Mouse (Mus musculus) monocyte, adult 5-6 weeks (primary cell): Measurements from ENCODE around the gene H2-DMa. TPM values are rescaled to one million over a fixed set of nuclear protein-coding genes. Genes with fewer than 3 reads are reported as not detected.

Experiments
- ATAC-seq: fragments of 153-309, 156-312 bp; replicated peaks from 2 replicates; pipeline ENCODE4 v1.8.0; 2017; ENCODE audit warnings: mild to moderate bottlenecking; ENCODE audit not compliant: low TSS enrichment, insufficient number of reproducible peaks, severe bottlenecking, poor library complexity, low FRiP score
- total RNA-seq: library from RNA; stranded (forward); fragments of 200-1000, 200-491, 200-594 nt; gene quantifications from 3 replicates; pipeline ENCODE4 v1.2.3, GENCODE M21; 2017

H2-DMa gene
- total RNA-seq, 1 experiment from 2014 or later = 84.5 TPM

DNA sequence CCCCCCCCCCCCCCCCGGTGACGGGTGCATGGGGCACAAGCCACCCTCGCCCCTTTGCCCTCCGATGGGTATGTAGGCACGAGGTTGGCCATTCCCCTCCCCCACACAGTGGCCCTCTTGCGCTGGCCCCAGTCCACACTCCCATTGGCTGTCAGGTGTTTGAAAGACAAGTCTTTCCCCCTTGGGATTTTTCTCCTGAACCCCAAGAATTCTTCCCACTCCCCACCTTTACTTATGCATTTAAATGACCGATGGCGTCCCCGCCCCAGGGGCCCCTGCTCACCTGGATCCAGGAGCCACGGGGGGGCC is 2.5 kb downstream of the H2-DMa start:
- ATAC-seq = no peak

- ATAC-seq = peak; percentile 33; the same call in 1 of the 2 replicates
Measured at GRCm38 (mm10) chr17:34122188-34122984, 3.0 kb downstream of the H2-DMa start, which contains the start of gene Brd2. Brd2 (minus strand) TSS chr17:34122634.

DNA sequence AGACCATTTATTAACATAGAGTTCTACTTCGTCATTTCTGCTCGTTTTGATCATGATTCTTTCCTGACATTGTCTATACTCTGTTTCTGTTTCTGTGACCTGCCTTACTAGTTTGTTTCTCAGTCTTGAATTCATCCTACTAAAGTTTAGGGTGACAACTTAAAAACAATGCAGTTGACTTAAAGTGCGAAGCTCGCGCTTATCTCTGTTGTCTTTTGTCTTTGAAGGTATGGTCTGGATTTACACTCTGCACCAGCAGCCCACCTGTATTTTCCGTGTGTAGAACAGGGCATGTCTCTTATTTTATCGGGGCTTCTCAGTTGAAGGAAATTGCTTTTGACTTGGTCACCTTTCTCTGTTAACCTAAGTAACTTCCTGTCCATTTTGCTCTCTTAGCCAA is 3.8 kb downstream of the H2-DMa start:
- no peak for ATAC-seq

GRCm38 (mm10) chr17:34123518-34123917 is 4.2 kb downstream of the H2-DMa start:
- ATAC-seq = no peak

GRCm38 (mm10) chr17:34124649-34125048 is 5.3 kb downstream of the H2-DMa start:
- ATAC-seq = no peak

DNA sequence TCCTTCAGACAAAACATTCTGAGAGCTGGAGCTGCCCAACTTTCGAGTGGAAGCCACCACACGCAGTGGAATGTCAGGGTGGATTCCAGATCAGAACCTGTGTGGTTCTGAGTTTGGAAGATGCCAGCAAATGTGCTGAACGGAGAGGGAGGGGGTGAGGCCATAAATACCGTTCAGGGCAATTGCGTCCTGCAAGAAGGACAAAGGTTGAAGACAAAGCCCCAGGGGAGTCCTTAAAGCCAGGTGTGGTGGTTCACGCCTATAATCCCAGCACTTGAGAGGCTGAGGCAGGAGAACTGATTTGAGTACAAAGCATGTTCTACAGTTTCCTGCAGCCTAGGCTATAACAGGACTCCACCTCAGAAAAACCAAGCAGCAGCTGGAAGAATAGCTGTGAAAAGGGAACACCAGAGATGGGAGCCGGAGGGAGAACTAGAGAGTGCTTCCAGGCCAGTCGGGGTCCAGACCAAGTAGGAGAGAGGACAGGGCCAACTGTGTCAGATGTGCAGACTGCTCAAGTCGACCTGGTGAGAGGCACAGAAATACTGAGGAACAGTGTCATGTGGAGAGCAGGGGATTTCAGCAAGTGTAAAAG is 7.6 kb downstream of the H2-DMa start:
- ATAC-seq = no peak

GRCm38 (mm10) chr17:34127475-34127874 is 8.1 kb downstream of the H2-DMa start:
- peak; percentile 54 for ATAC-seq

GRCm38 (mm10) chr17:34128264-34128937 is 9.1 kb downstream of the H2-DMa start:
- no peak for ATAC-seq

GRCm38 (mm10) chr17:34128944-34129791 is 9.8 kb downstream of the H2-DMa start:
- no peak for ATAC-seq

- 0 out of 2 replicates have a peak, but pooled peaks have one; percentile 7 for ATAC-seq
Measured at GRCm38 (mm10) chr17:34130073-34130947, 11.0 kb downstream of the H2-DMa start.

DNA sequence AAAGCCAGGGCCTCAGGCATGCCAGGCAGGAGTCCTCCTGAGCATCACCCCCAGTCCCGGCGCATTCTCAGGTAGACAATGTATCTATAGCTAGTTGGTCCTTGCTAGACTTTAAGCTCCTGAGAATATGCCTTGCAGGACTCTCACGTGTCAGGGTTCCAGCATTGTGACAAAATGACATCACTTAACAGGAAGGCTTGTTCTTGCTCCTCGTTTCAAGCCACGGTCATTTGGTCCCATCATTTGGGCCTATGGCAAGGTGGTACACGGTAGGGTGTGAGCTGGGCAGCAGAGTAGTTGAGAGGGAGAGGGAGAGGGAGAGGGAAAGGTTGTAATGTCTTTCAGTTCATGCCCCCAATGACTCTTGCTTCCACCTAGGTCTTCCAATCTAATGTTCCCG is 12.6 kb downstream of the H2-DMa start:
- ATAC-seq = no peak

- no peak for ATAC-seq
Measured at GRCm38 (mm10) chr17:34133289-34133688, 13.9 kb downstream of the H2-DMa start.

DNA sequence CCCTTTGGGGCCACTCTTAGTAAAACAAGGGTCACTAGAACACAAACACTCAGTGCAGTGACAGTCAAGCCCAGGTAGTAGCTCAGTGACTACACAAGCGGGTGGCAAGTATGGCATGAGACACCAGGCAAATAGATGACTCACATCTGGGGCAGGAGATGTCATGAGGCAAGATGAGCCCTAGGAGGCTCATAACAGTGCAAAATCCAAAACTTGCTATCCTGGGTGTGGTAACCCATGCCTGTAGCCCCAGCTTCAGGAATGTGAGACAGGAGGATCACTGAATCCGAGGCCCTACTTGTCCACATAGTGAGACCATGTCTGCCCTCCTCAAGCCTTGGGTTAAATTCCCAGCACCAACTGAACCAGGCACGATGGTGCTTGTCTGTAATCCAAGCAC is 15.1 kb downstream of the H2-DMa start:
- no peak for ATAC-seq

GRCm38 (mm10) chr17:34135297-34136224 is 16.2 kb downstream of the H2-DMa start:
- peak; percentile 94 for ATAC-seq

DNA sequence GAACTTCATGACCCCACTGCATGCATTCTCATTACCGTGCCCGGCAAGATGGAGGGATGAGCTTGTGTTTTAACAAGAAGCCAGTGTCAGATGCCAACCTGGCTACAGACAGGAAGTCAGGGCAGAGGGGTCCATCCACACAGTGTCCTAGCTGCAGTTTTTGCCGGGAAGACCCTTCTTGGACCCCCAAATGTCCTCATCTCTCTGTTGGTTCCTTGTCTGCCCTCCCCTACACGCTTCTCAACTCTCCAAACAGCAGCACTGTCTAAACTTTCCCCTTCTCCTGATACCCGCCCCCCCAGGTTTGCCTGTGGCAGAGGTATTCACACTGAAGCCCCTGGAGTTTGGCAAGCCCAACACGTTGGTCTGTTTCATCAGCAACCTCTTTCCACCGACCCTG is 18.3 kb downstream of the H2-DMa start:
- no peak for ATAC-seq

GRCm38 (mm10) chr17:34138655-34139054 is 19.3 kb downstream of the H2-DMa start:
- ATAC-seq = no peak

GRCm38 (mm10) chr17:34139416-34139815 is 20.1 kb downstream of the H2-DMa start:
- ATAC-seq = no peak
